ENCODE assay signal across 8 mouse cellular contexts in genomic region chr1:173366701-173367355, GRCm38 (mm10). TPM values are rescaled to one million over a fixed set of nuclear protein-coding genes. Genes with fewer than 3 reads are reported as not detected.
DNase-seq lines count a peak whose midpoint lies in the region; ATAC-seq and TF ChIP-seq lines count a peak whose summit lies in the region.

No protein-coding gene starts in this region.

- no peaks in the 10 kb centered on the region for H3K9me3 ChIP-seq in forebrain, embryonic 12.5 days

- H3K9ac ChIP-seq in forebrain, embryonic 12.5 days, result peak overlapping the region; percentile 92

- H3K4me2 ChIP-seq in forebrain, embryonic 12.5 days, result peak overlapping the region; percentile 92

- H3K4me3 ChIP-seq in forebrain, embryonic 12.5 days (replicated peaks), result peak overlapping the region; percentile 83
- H3K4me3 ChIP-seq in left cerebral cortex, adult 2 months, result peak overlapping the region; percentile 59

- peak; percentile 82 for DNase-seq in heart, adult 11 months
- no peak for DNase-seq in heart, adult 18-20 months
- DNase-seq in MN1 (ENCODE audit: low spot score), result peak; percentile 20
- peak; percentile 50 to 58 for DNase-seq in left cerebral cortex, adult 2 months (ENCODE audit: extremely low spot score in 1 of 2, low spot score in 2 of 2)
- no peak for DNase-seq in thymus, postnatal 14 days
- DNase-seq in kidney, adult 9 months, result no peak

- intact Hi-C loops in left cerebral cortex, adult 2 months (cut with DNase I), result loop anchor here (1.0 to 10.0 kb wide), 4 partner anchors 10 to 612 kb away; no protein-coding TSS in a partner anchor

- peaks cover 23% of the 10 kb centered on the region for H3K4me1 ChIP-seq in forebrain, embryonic 12.5 days

- WGBS in forebrain, embryonic 12.5 days, result under 1% methylated on average over 31 of the region's 31 CpGs

- H3K36me3 ChIP-seq in forebrain, embryonic 12.5 days (replicated peaks), result no peaks in the 10 kb centered on the region; the same call in 1 of the 2 replicates

- peak overlapping the region; percentile 76 for H3K27ac ChIP-seq in forebrain, embryonic 12.5 days
- peak overlapping the region; percentile 93 for H3K27ac ChIP-seq in left cerebral cortex, adult 2 months

- ATAC-seq in forebrain, embryonic 12.5 days (ENCODE audit: low FRiP score), result peak; percentile 63
- peak; percentile 40; the same call in 1 of the 2 replicates for ATAC-seq in monocyte, adult 5-6 weeks (replicated peaks; ENCODE audit: insufficient number of reproducible peaks, low FRiP score, low TSS enrichment, poor library complexity, severe bottlenecking)

- no peak for TF ChIP-seq CTCF in left cerebral cortex, adult 2 months (IDR thresholded peaks at IDR 0.05)

- H3K27me3 ChIP-seq in forebrain, embryonic 12.5 days, result no peaks in the 10 kb centered on the region

RNA-seq across cellular contexts. Expression of gene Cadm3, which starts 0.7 kb away (rescaled TPM):
- total RNA-seq in heart, adult 18-20 months (2021), result 1 to 10 TPM; 2.1 to 2.3 TPM
- 12.6 and 22.2 TPM in 2 replicates for polyA plus RNA-seq in forebrain, embryonic 12.5 days (2016; fragmentation: Nextera tagmentation; extraction: Ambion mirVana)
- 100 to 1,000 TPM; 437 to 438 TPM for total RNA-seq in left cerebral cortex, adult 2 months (2021)
- total RNA-seq in monocyte, adult 5-6 weeks (2017), result 3.2 to 9.0 TPM (median 6.9 TPM) in 3 replicates

RNA-seq across cellular contexts. Expression of gene Aim2, which starts 16.1 kb away (rescaled TPM):
- total RNA-seq in heart, adult 18-20 months (2021), result 1 to 10 TPM; 1.2 to 1.6 TPM
- polyA plus RNA-seq in forebrain, embryonic 12.5 days (2016; fragmentation: Nextera tagmentation; extraction: Ambion mirVana), result 6.9 and 7.5 TPM in 2 replicates
- 1 to 10 TPM; 2.5 to 4.1 TPM for total RNA-seq in left cerebral cortex, adult 2 months (2021)
- 140 to 167 TPM (median 156 TPM) in 3 replicates for total RNA-seq in monocyte, adult 5-6 weeks (2017)

RNA-seq across cellular contexts. Expression of gene Ackr1, which starts 33.3 kb away (rescaled TPM):
- total RNA-seq in heart, adult 18-20 months (2021), result 1 to 10 TPM in 1 of 2 experiments, under 1 TPM in 1; 0.30 to 1.0 TPM
- 4.4 and 5.1 TPM in 2 replicates for polyA plus RNA-seq in forebrain, embryonic 12.5 days (2016; fragmentation: Nextera tagmentation; extraction: Ambion mirVana)
- 10 to 100 TPM; 81.0 to 90.2 TPM for total RNA-seq in left cerebral cortex, adult 2 months (2021)
- not detected in 3 replicates for total RNA-seq in monocyte, adult 5-6 weeks (2017)

Comparison
In these comparisons a context has a peak if more than half of its experiments do, and no peak if none do; other contexts are left out.
1. DNase-seq: peak in heart, adult 11 months (single experiment), MN1 (single experiment) and left cerebral cortex, adult 2 months (2 of 2); none in heart, adult 18-20 months (0 of 2), thymus, postnatal 14 days (single experiment) and kidney, adult 9 months (single experiment).
2. RNA of gene Cadm3, which starts 0.7 kb away (total RNA-seq): 437 to 438 TPM in left cerebral cortex, adult 2 months; 3.2 to 9.0 TPM in monocyte, adult 5-6 weeks and 2.1 to 2.3 TPM in heart, adult 18-20 months; every median in the first group is over 10 times any median in the second.
3. RNA of gene Aim2, which starts 16.1 kb away (total RNA-seq): 140 to 167 TPM in monocyte, adult 5-6 weeks; 2.5 to 4.1 TPM in left cerebral cortex, adult 2 months and 1.2 to 1.6 TPM in heart, adult 18-20 months; every median in the first group is over 10 times any median in the second.
4. RNA of gene Ackr1, which starts 33.3 kb away (total RNA-seq): 81.0 to 90.2 TPM in left cerebral cortex, adult 2 months; 0.30 to 1.0 TPM in heart, adult 18-20 months and not detected in monocyte, adult 5-6 weeks; every median in the first group is over 10 times any median in the second.